Mouse (Mus musculus) hindbrain, embryonic 11.5 days (tissue): ENCODE data around the gene Cyp1a1. TPM values are rescaled to one million over a fixed set of nuclear protein-coding genes. Genes with fewer than 3 reads are reported as not detected.
A peak's percentile ranks its signal among the peaks of the same experiment; 100 is the strongest.

Experiments used
- ATAC-seq: fragments of 200-750 bp; cut with Nextera tagmentation; 2 replicates; pipeline ENCODE4 v1.8.0; 2017; ENCODE audit warnings: mild to moderate bottlenecking, moderate TSS enrichment, moderate library complexity; ENCODE audit not compliant: low FRiP score
- DNase-seq: peaks from one replicate; pipeline ENCODE4 v3.0.0-alpha.2; 2015; ENCODE audit warnings: low spot score
- H3K27ac ChIP-seq: fragments of 300-500 bp; sonication (generic); 2 replicates; pipeline ENCODE4 v1.5.1; 2014; ENCODE audit warnings: mild to moderate bottlenecking, low read depth, low read length
- H3K27me3 ChIP-seq: fragments of 300-500 bp; sonication (generic); 2 replicates; pipeline ENCODE4 v1.6.1; 2014; ENCODE audit warnings: mild to moderate bottlenecking, low read length, moderate library complexity, mixed read lengths; ENCODE audit not compliant: control insufficient read depth, insufficient read depth
- H3K36me3 ChIP-seq: fragments of 300-500 bp; sonication (generic); 2 replicates; pipeline ENCODE4 v1.6.1; 2014; ENCODE audit warnings: mild to moderate bottlenecking, low read length, moderate library complexity, mixed read lengths; ENCODE audit not compliant: control insufficient read depth, insufficient read depth
- H3K4me1 ChIP-seq: fragments of 300-500 bp; sonication (generic); replicated peaks from 2 replicates; pipeline ENCODE4 v1.6.1; 2014; ENCODE audit warnings: low read length, mixed read lengths; ENCODE audit not compliant: control insufficient read depth, insufficient read depth
- H3K4me2 ChIP-seq: fragments of 300-500 bp; sonication (generic); replicated peaks from 2 replicates; pipeline ENCODE4 v1.6.1; 2014; ENCODE audit warnings: mild to moderate bottlenecking, low read depth, low read length
- H3K4me3 ChIP-seq: fragments of 300-500 bp; sonication (generic); 2 replicates; pipeline ENCODE4 v1.5.1; 2014; ENCODE audit warnings: low read depth, low read length
- H3K9ac ChIP-seq: fragments of 300-500 bp; sonication (generic); 2 replicates; pipeline ENCODE4 v1.6.1; 2014; ENCODE audit warnings: low read depth, low read length
- H3K9me3 ChIP-seq: fragments of 300-500 bp; sonication (generic); 2 replicates; pipeline ENCODE4 v1.6.1; 2016; ENCODE audit warnings: low read length; ENCODE audit not compliant: control insufficient read depth
- WGBS: fragments of 180-500 bp; shearing (Covaris S2); extraction: QIAGEN DNeasy Blood & Tissue Kit; methylation state at CpG from one replicate; pipeline ENCODE4 v1.1.7; 2014; 5-methylcytosine and 5-hydroxymethylcytosine counted together
- polyA plus RNA-seq: library from polyadenylated mRNA; unstranded; fragments of >200 nt; fragmentation: Nextera tagmentation; extraction: Ambion mirVana; gene quantifications from 2 replicates; pipeline ENCODE4 v1.2.1, GENCODE M21; 2014

Gene Cyp1a1
- not detected in 2 replicates for polyA plus RNA-seq

GRCm38 (mm10) chr9:57687751-57688150, at the start of gene Cyp1a1:
TSS of gene Cyp1a1 (plus strand) at chr9:57687928.
- Histone ChIP-seq H3K4me3 (no peak within 1 kb of the TSS), H3K27ac (no peak within 1 kb of the TSS), H3K4me1 (no peaks in the 10 kb centered on the region), H3K9ac (no peak within 1 kb of the TSS), H3K36me3 (no peaks in the 10 kb centered on the region), H3K27me3 (no peaks in the 10 kb centered on the region), H3K9me3 (no peaks in the 10 kb centered on the region), H3K4me2 (no peak within 1 kb of the TSS)
- 90% methylated on average over 2 of the region's 2 CpGs for WGBS
- DNase-seq = no peak
- no peak for ATAC-seq

- no peak overlapping the region for H3K4me2 ChIP-seq
- no peak for DNase-seq
- H3K36me3 ChIP-seq = no peaks in the 10 kb centered on the region; the same call in 1 of the 2 replicates
Observed at GRCm38 (mm10) chr9:57638651-57639459, 48.9 kb upstream of the Cyp1a1 start.

GRCm38 (mm10) chr9:57639661-57640328, 47.9 kb upstream of the Cyp1a1 start:
- Histone ChIP-seq H3K4me2 (no peak overlapping the region; the same call in 1 of the 2 replicates), H3K4me3 (no peak overlapping the region), H3K27ac (peak overlapping the region; percentile 27; the same call in 1 of the 2 replicates), H3K27me3 (no peaks in the 10 kb centered on the region), H3K9ac (0 out of 2 replicates have a peak overlapping the region, but pooled peaks have one; percentile 7), H3K36me3 (no peaks in the 10 kb centered on the region; the same call in 1 of the 2 replicates), H3K9me3 (no peaks in the 10 kb centered on the region), H3K4me1 (peaks cover 28% of the 10 kb centered on the region)
- ATAC-seq (no peak), DNase-seq (no peak)
- WGBS = 77% methylated on average over 5 of the region's 5 CpGs

More at GRCm38 (mm10) chr9:57638651-57639459, 48.9 kb upstream of the Cyp1a1 start:
- no peak for ATAC-seq
- no peaks in the 10 kb centered on the region for H3K27me3 ChIP-seq
- peak overlapping the region; percentile 30 for H3K27ac ChIP-seq
- no peak overlapping the region for H3K9ac ChIP-seq
- WGBS = 45% methylated on average over 8 of the region's 8 CpGs
- H3K4me3 ChIP-seq = no peak overlapping the region
- H3K4me1 ChIP-seq = peaks cover 26% of the 10 kb centered on the region
- H3K9me3 ChIP-seq = no peaks in the 10 kb centered on the region

- Histone ChIP-seq H3K9me3 (no peaks in the 10 kb centered on the region), H3K4me1 (peaks cover 28% of the 10 kb centered on the region), H3K4me2 (peak overlapping the region; percentile 11; the same call in 1 of the 2 replicates), H3K27ac (peak overlapping the region; percentile 27; the same call in 1 of the 2 replicates), H3K36me3 (no peaks in the 10 kb centered on the region; the same call in 1 of the 2 replicates), H3K9ac (no peak overlapping the region), H3K27me3 (no peaks in the 10 kb centered on the region), H3K4me3 (no peak overlapping the region)
- WGBS = 45% methylated on average over 15 of the region's 15 CpGs
- ATAC-seq (no peak), DNase-seq (no peak)
Observed at GRCm38 (mm10) chr9:57640384-57640783, 47.3 kb upstream of the Cyp1a1 start.

GRCm38 (mm10) chr9:57641022-57641421, 46.7 kb upstream of the Cyp1a1 start:
- no peak for ATAC-seq
- Histone ChIP-seq H3K4me2 (no peak overlapping the region), H3K4me3 (no peak overlapping the region), H3K27ac (no peak overlapping the region), H3K9me3 (no peaks in the 10 kb centered on the region), H3K27me3 (no peaks in the 10 kb centered on the region), H3K4me1 (peaks cover 28% of the 10 kb centered on the region), H3K9ac (no peak overlapping the region), H3K36me3 (no peaks in the 10 kb centered on the region; the same call in 1 of the 2 replicates)
- WGBS = 84% methylated on average over 1 of the region's 1 CpGs
- DNase-seq = no peak

- Histone ChIP-seq H3K9ac (no peak overlapping the region; the same call in 1 of the 2 replicates), H3K4me1 (peaks cover 28% of the 10 kb centered on the region), H3K27ac (no peak overlapping the region), H3K4me3 (no peak overlapping the region), H3K4me2 (no peak overlapping the region), H3K27me3 (no peaks in the 10 kb centered on the region), H3K36me3 (no peaks in the 10 kb centered on the region), H3K9me3 (no peaks in the 10 kb centered on the region)
- no peak for ATAC-seq
- no peak for DNase-seq
- 87% methylated on average over 13 of the region's 13 CpGs for WGBS
Observed at GRCm38 (mm10) chr9:57641775-57642550, 45.8 kb upstream of the Cyp1a1 start.

GRCm38 (mm10) chr9:57643169-57643855, 44.4 kb upstream of the Cyp1a1 start:
- Histone ChIP-seq H3K27me3 (no peaks in the 10 kb centered on the region), H3K4me3 (peak overlapping the region; percentile 96), H3K36me3 (no peaks in the 10 kb centered on the region), H3K27ac (no peak overlapping the region), H3K4me2 (peak overlapping the region; percentile 87), H3K9me3 (no peaks in the 10 kb centered on the region), H3K4me1 (peaks cover 28% of the 10 kb centered on the region), H3K9ac (peak overlapping the region; percentile 97)
- ATAC-seq (no peak), DNase-seq (no peak)
- WGBS = 65% methylated on average over 9 of the region's 9 CpGs

GRCm38 (mm10) chr9:57643856-57644180, 43.9 kb upstream of the Cyp1a1 start:
- Histone ChIP-seq H3K4me3 (peak overlapping the region; percentile 96), H3K4me2 (peak overlapping the region; percentile 87), H3K9ac (peak overlapping the region; percentile 97), H3K9me3 (no peaks in the 10 kb centered on the region), H3K36me3 (no peaks in the 10 kb centered on the region), H3K27me3 (no peaks in the 10 kb centered on the region), H3K27ac (no peak overlapping the region), H3K4me1 (peaks cover 27% of the 10 kb centered on the region)
- ATAC-seq (no peak), DNase-seq (no peak)
- 58% methylated on average over 7 of the region's 7 CpGs for WGBS
